Mouse (Mus musculus) gastrocnemius, postnatal 4 days (tissue): ENCODE data around the gene Atg4a. TPM values are rescaled to one million over a fixed set of nuclear protein-coding genes. Genes with fewer than 3 reads are reported as not detected.

ENCODE experiments used
- DNase-seq, 2 experiments: peaks; one replicate each; pipeline ENCODE4 v3.0.0; 2021 to 2022; ENCODE audit warnings: low spot score in 2 of 2, mixed read lengths in 2 of 2
- total RNA-seq, 2 experiments: library from RNA; stranded (reverse); gene quantifications; 2 replicates each; pipeline ENCODE4 v1.2.3; 2021

Atg4a gene
- total RNA-seq, 2 experiments from 2014 or later: 32.1 to 39.5 TPM

DNA sequence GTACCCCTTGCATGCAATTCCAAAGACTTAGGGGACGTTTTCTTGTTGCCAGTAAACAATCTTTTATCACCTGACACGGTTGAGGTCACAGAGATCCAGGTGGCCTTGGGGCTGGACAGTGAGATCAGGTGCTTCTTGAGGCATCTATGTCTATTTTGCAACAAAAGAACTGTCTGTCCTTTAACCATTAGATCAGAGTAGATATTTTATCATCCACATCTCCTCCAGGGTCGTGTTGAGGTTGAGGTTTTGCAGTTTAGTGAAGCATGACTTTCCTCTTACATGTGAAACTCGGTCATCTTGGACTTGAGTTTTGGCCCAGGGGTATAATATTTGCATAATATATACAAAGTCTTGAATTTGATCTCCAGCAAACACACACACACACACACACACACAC is 200.9 kb downstream of the Atg4a start:
- no peak for DNase-seq

DNA sequence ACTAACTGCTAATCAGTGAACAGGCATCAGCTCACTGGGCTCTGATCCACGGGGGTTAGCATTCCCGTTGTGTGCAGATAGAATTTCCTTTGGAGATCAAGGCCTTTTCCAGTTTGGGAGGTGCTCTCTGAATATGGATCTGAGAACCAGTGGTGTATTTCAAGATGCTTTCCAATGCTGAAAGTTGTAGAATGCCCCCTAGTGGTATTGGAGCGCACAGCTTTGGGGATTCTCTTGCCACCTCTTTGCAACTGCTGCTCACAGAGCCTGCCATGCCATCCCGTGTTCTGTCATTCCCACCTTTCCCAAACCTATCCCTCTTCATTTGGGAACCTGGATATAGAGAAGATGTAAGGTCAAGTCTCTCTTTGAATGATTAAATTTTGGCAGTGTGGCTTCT is 201.5 kb downstream of the Atg4a start:
- no peak for DNase-seq

DNA sequence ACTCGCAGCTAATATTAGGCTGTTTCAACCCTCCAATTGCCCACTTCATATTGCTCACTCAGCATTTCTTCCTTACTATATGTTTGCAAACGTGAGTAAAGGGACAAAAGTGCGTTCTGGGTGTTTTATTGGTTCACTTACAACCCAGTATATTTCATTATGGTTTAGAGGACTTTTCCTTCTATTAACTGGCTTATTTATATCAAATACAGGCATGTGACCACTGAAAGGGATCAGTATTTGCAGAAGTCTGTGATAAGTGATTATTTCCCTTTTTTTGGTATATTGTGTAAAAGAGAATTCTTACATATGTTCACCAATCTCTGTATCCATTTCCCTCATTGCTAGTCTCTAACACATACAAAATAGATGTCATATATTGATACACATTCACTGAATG is 203.7 kb downstream of the Atg4a start:
- no peak for DNase-seq

DNA sequence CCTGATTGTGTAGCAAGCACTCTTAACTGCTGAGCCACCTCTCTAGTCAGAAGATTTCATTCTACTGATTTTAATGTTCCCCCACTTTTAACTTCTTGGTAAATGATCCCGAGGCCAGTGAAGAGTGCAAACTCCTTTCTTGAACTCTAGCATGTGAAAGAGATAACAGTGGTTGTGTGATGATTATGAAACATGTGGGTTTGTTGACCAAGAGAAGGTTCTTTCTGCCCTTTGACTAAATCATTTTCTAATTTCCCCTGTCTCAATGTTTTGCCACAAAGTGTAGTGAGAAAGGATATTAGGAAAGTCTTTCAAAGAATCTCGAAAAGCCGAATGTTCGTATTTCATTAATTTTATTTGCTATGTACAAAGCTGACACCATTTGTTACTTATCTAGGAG is 208.4 kb downstream of the Atg4a start:
- DNase-seq: no peak

DNA sequence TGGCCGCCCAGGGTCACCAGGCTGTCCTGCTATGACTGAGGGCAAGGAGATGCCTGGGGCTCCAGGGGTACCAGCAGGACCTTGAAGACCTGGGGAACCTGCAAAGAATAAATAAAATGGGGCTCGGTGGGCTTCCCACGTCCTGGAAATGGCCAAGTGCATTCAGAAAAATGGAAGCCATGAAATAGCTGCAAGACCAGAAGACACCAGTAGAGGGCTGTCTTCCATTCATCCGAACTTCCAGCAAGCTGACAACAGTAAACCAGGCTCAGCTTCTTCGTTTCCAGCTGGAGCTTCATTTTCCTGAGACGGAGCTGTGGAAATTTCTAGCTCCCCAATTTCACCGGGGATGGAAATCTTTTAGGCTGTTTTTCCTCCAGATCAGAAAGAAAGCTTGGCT is 218.6 kb downstream of the Atg4a start:
- DNase-seq: no peak

DNA sequence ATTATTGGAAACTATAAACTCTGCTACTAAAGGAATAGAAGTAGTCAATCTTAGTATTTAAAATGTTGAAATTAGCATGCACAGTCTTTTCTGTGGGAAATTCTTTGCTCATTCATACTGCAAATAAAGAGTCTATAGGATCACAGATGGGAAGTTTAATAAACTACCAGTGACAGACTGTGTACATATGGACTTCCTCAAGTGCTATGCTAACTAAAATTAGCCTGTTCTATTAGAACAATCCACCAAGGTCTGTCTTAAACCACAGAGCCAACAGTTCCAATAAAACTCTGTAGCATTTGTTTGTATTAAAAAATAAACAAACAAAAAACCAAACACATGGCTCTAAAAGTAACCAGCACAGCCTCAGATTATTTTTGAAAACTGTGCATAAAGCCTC is 238.3 kb downstream of the Atg4a start:
- DNase-seq: no peak

DNA sequence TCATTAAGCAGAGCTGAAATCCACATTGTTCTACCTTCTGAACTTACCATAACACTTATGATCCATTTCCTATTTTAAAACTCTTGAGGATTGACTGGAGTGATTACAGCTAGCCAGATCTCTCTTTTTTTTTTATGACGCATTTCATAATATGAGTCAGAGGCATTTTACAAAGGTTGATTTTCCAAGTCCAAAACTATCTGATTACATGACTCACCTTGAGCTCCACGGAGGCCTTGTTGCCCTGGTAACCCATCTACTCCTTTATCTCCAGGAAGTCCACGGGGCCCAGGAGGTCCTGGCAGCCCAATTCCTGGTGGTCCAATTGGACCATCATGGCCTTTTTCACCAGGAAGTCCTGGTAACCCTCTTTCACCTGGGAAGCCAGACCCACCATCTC is 242.3 kb downstream of the Atg4a start:
- DNase-seq: no peak

DNA sequence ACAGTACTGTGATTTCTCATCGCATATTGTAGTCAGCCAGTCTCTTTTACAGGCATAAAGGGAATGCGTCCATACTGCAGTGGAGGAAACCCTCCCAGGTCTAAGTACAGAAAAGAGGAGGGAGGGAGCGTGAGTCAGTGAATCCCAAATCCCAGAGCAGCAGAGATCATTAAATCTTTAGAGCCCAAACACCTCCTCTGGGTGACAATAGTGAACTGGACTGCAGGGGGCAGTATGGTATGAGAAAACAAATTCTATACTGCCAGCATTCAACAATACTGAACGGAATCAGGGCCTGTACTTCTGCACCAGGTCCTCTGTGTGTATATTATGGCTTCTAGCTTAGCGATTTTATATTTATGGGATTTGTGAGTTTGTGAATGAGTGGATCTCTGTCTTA is 256.1 kb downstream of the Atg4a start:
- peak in 1 of 2 experiments; percentile 24 for DNase-seq

Other genes with a start within 250 kb of the Atg4a start
- not detected for gene Tex13b, start 143.5 kb upstream of the Atg4a start, total RNA-seq
- not detected for gene Vsig1, start 49.3 kb upstream of the Atg4a start, total RNA-seq
- gene Psmd10, start 179 bp upstream of the Atg4a start, total RNA-seq: 10 to 100 TPM; 21.7 to 25.6 TPM